Mouse (Mus musculus): ENCODE measurements around the gene Cfap77. TPM values are rescaled to one million over a fixed set of nuclear protein-coding genes. Genes with fewer than 3 reads are reported as not detected.
A peak's percentile ranks its signal among the peaks of the same experiment; 100 is the strongest.

Cfap77 gene
- polyA plus RNA-seq, 1 experiment = 20.9 TPM

- TF ChIP-seq CTCF (IDR thresholded peaks at IDR 0.05; ENCODE audit: control insufficient read depth, insufficient read depth, insufficient replicate concordance, low read depth, low read length) (no peak), POLR2A (IDR thresholded peaks at IDR 0.05; ENCODE audit: control insufficient read depth, low read depth, low read length) (no peak)
- Histone ChIP-seq H3K4me3 (ENCODE audit: control insufficient read depth, low read depth, low read length) (no peak overlapping the region; the same call in 1 of the 2 replicates), H3K27me3 (ENCODE audit: control insufficient read depth, insufficient read depth, low read length) (no peaks in the 10 kb centered on the region), H3K4me1 (ENCODE audit: control insufficient read depth, insufficient read depth, low read length) (no peaks in the 10 kb centered on the region), H3K36me3 (ENCODE audit: control insufficient read depth, insufficient read depth, low read length) (peaks cover 10% of the 10 kb centered on the region), H3K27ac (ENCODE audit: control insufficient read depth, insufficient read depth, low read depth, low read length) (no peak overlapping the region)
These were observed 19.8 kb upstream of the Cfap77 start for GRCm38 (mm10) chr2:29074676-29075075.

GRCm38 (mm10) chr2:29066410-29066809 lies 11.5 kb upstream of the Cfap77 start:
- TF ChIP-seq POLR2A (IDR thresholded peaks at IDR 0.05; ENCODE audit: control insufficient read depth, low read depth, low read length) (no peak), CTCF (IDR thresholded peaks at IDR 0.05; ENCODE audit: control insufficient read depth, insufficient read depth, insufficient replicate concordance, low read depth, low read length) (peak; percentile 13; the same call in 1 of the 2 replicates)
- Histone ChIP-seq H3K4me1 (ENCODE audit: control insufficient read depth, insufficient read depth, low read length) (no peaks in the 10 kb centered on the region; the same call in 1 of the 2 replicates), H3K4me3 (ENCODE audit: control insufficient read depth, low read depth, low read length) (peak overlapping the region; percentile 3; the same call in 1 of the 2 replicates), H3K36me3 (ENCODE audit: control insufficient read depth, insufficient read depth, low read length) (peaks cover 1% of the 10 kb centered on the region), H3K27ac (ENCODE audit: control insufficient read depth, insufficient read depth, low read depth, low read length) (no peak overlapping the region), H3K27me3 (ENCODE audit: control insufficient read depth, insufficient read depth, low read length) (no peaks in the 10 kb centered on the region)

- Histone ChIP-seq H3K36me3 (ENCODE audit: control insufficient read depth, insufficient read depth, low read length) (peaks cover 1% of the 10 kb centered on the region), H3K4me1 (ENCODE audit: control insufficient read depth, insufficient read depth, low read length) (no peaks in the 10 kb centered on the region; the same call in none of the 2 replicates), H3K4me3 (ENCODE audit: control insufficient read depth, low read depth, low read length) (peak overlapping the region; percentile 66), H3K27ac (ENCODE audit: control insufficient read depth, insufficient read depth, low read depth, low read length) (no peak overlapping the region), H3K27me3 (ENCODE audit: control insufficient read depth, insufficient read depth, low read length) (no peaks in the 10 kb centered on the region)
- TF ChIP-seq POLR2A (IDR thresholded peaks at IDR 0.05; ENCODE audit: control insufficient read depth, low read depth, low read length) (no peak), CTCF (IDR thresholded peaks at IDR 0.05; ENCODE audit: control insufficient read depth, insufficient read depth, insufficient replicate concordance, low read depth, low read length) (no peak)
These were observed 10.9 kb upstream of the Cfap77 start for GRCm38 (mm10) chr2:29065796-29066195.

GRCm38 (mm10) chr2:29060135-29060597 lies 5.3 kb upstream of the Cfap77 start, which contains the start of gene Ttf1:
Gene Ttf1 (plus strand): TSS chr2:29060262.
- H3K27me3 ChIP-seq (ENCODE audit: control insufficient read depth, insufficient read depth, low read length) = no peaks in the 10 kb centered on the region
- H3K4me3 ChIP-seq (ENCODE audit: control insufficient read depth, low read depth, low read length) = peak within 1 kb of the TSS; percentile 96
- H3K36me3 ChIP-seq (ENCODE audit: control insufficient read depth, insufficient read depth, low read length) = no peaks in the 10 kb centered on the region
- H3K4me1 ChIP-seq (ENCODE audit: control insufficient read depth, insufficient read depth, low read length) = no peaks in the 10 kb centered on the region; the same call in none of the 2 replicates
- TF ChIP-seq CTCF (IDR thresholded peaks at IDR 0.05; ENCODE audit: control insufficient read depth, insufficient read depth, insufficient replicate concordance, low read depth, low read length) (0 out of 2 replicates have a peak, but pooled peaks have one; percentile 5), POLR2A (IDR thresholded peaks at IDR 0.05; ENCODE audit: control insufficient read depth, low read depth, low read length) (peak; percentile 84)
- H3K27ac ChIP-seq (ENCODE audit: control insufficient read depth, insufficient read depth, low read depth, low read length) = peak within 1 kb of the TSS; percentile 92

GRCm38 (mm10) chr2:29054545-29054935 lies 326 bp downstream of the Cfap77 start:
- Histone ChIP-seq H3K27me3 (ENCODE audit: control insufficient read depth, insufficient read depth, low read length) (no peaks in the 10 kb centered on the region), H3K4me1 (ENCODE audit: control insufficient read depth, insufficient read depth, low read length) (peaks cover 12% of the 10 kb centered on the region), H3K27ac (ENCODE audit: control insufficient read depth, insufficient read depth, low read depth, low read length) (no peak overlapping the region; the same call in 1 of the 2 replicates), H3K4me3 (ENCODE audit: control insufficient read depth, low read depth, low read length) (peak overlapping the region; percentile 90), H3K36me3 (ENCODE audit: control insufficient read depth, insufficient read depth, low read length) (no peaks in the 10 kb centered on the region)
- no peak for TF ChIP-seq CTCF (IDR thresholded peaks at IDR 0.05; ENCODE audit: control insufficient read depth, insufficient read depth, insufficient replicate concordance, low read depth, low read length)
- TF ChIP-seq POLR2A (IDR thresholded peaks at IDR 0.05; ENCODE audit: control insufficient read depth, low read depth, low read length) = no peak; the same call in 1 of the 2 replicates

GRCm38 (mm10) chr2:29053802-29054544 lies 893 bp downstream of the Cfap77 start:
- TF ChIP-seq CTCF (IDR thresholded peaks at IDR 0.05; ENCODE audit: control insufficient read depth, insufficient read depth, insufficient replicate concordance, low read depth, low read length) (peak; percentile 48; the same call in 1 of the 2 replicates), POLR2A (IDR thresholded peaks at IDR 0.05; ENCODE audit: control insufficient read depth, low read depth, low read length) (no peak)
- Histone ChIP-seq H3K27ac (ENCODE audit: control insufficient read depth, insufficient read depth, low read depth, low read length) (no peak overlapping the region), H3K4me1 (ENCODE audit: control insufficient read depth, insufficient read depth, low read length) (peaks cover 12% of the 10 kb centered on the region), H3K4me3 (ENCODE audit: control insufficient read depth, low read depth, low read length) (peak overlapping the region; percentile 90), H3K27me3 (ENCODE audit: control insufficient read depth, insufficient read depth, low read length) (no peaks in the 10 kb centered on the region), H3K36me3 (ENCODE audit: control insufficient read depth, insufficient read depth, low read length) (no peaks in the 10 kb centered on the region)

GRCm38 (mm10) chr2:29052943-29053454 lies 1.9 kb downstream of the Cfap77 start:
- Histone ChIP-seq H3K27me3 (ENCODE audit: control insufficient read depth, insufficient read depth, low read length) (no peaks in the 10 kb centered on the region), H3K36me3 (ENCODE audit: control insufficient read depth, insufficient read depth, low read length) (no peaks in the 10 kb centered on the region), H3K4me3 (ENCODE audit: control insufficient read depth, low read depth, low read length) (peak overlapping the region; percentile 90), H3K27ac (ENCODE audit: control insufficient read depth, insufficient read depth, low read depth, low read length) (no peak overlapping the region), H3K4me1 (ENCODE audit: control insufficient read depth, insufficient read depth, low read length) (peaks cover 12% of the 10 kb centered on the region)
- TF ChIP-seq CTCF (IDR thresholded peaks at IDR 0.05; ENCODE audit: control insufficient read depth, insufficient read depth, insufficient replicate concordance, low read depth, low read length) = peak; percentile 39; the same call in 1 of the 2 replicates
- TF ChIP-seq POLR2A (IDR thresholded peaks at IDR 0.05; ENCODE audit: control insufficient read depth, low read depth, low read length) = no peak
